Mouse (Mus musculus): ENCODE results near the gene Nek5. TPM values are rescaled to one million over a fixed set of nuclear protein-coding genes. Genes with fewer than 3 reads are reported as not detected.

Nek5 gene
- polyA plus RNA-seq, 1 experiment = not detected

GRCm38 (mm10) chr8:22061126-22061525 lies 63.7 kb downstream of the Nek5 start:
- Histone ChIP-seq H3K36me3 (ENCODE audit: control insufficient read depth, insufficient read depth) (peaks cover 26% of the 10 kb centered on the region), H3K4me2 (ENCODE audit: low read depth) (peak overlapping the region; percentile 78), H3ac (ENCODE audit: control insufficient read depth, insufficient read length) (peak overlapping the region; percentile 68), H3K4me3 (peak overlapping the region; percentile 59), H3K27me3 (ENCODE audit: control insufficient read depth, insufficient read depth, insufficient read length) (peaks cover 20% of the 10 kb centered on the region), H3K79me2 (ENCODE audit: control insufficient read depth, insufficient read depth) (peaks cover 22% of the 10 kb centered on the region)
- TF ChIP-seq TCF3 (IDR thresholded peaks at IDR 0.05; ENCODE audit: insufficient read length, low read depth) (no peak), USF1 (IDR thresholded peaks at IDR 0.05; ENCODE audit: low read depth) (no peak), MYOD1 (IDR thresholded peaks at IDR 0.05; ENCODE audit: control insufficient read depth in 1 of 3, insufficient read length in 2 of 3, low read depth in 2 of 3) (no peak), MAX (IDR thresholded peaks at IDR 0.05; ENCODE audit: low read depth) (no peak), E2F4 (IDR thresholded peaks at IDR 0.05; ENCODE audit: insufficient read depth) (no peak), TCF12 (IDR thresholded peaks at IDR 0.05; ENCODE audit: insufficient read depth, poor library complexity, severe bottlenecking) (no peak), REST (IDR thresholded peaks at IDR 0.05; ENCODE audit: insufficient read depth, insufficient read length) (no peak), SRF (IDR thresholded peaks at IDR 0.05; ENCODE audit: control insufficient read depth, insufficient read length, low read depth) (no peak), POLR2AphosphoS2 (IDR thresholded peaks at IDR 0.05; ENCODE audit: insufficient read length, low read depth) (no peak), MYOG (IDR thresholded peaks at IDR 0.05; ENCODE audit: control insufficient read depth in 1 of 3, insufficient read depth in 1 of 3, insufficient read length in 2 of 3, low read depth in 2 of 3) (no peak)

- Histone ChIP-seq H3K4me3 (peak within 1 kb of the TSS; percentile 59), H3K36me3 (ENCODE audit: control insufficient read depth, insufficient read depth) (peaks cover 20% of the 10 kb centered on the region), H3K27me3 (ENCODE audit: control insufficient read depth, insufficient read depth, insufficient read length) (peaks cover 20% of the 10 kb centered on the region), H3ac (ENCODE audit: control insufficient read depth, insufficient read length) (peak within 1 kb of the TSS; percentile 68), H3K79me2 (ENCODE audit: control insufficient read depth, insufficient read depth) (peaks cover 22% of the 10 kb centered on the region), H3K4me2 (ENCODE audit: low read depth) (peak within 1 kb of the TSS; percentile 81)
- TF ChIP-seq E2F4 (IDR thresholded peaks at IDR 0.05; ENCODE audit: insufficient read depth) = no peak
- TF ChIP-seq POLR2A (IDR thresholded peaks at IDR 0.05; ENCODE audit: insufficient read length, low read depth) = peak; percentile 99
- peak in 1 of 3 experiments; percentile 12 for TF ChIP-seq MYOG (IDR thresholded peaks at IDR 0.05; ENCODE audit: control insufficient read depth in 1 of 3, insufficient read depth in 1 of 3, insufficient read length in 2 of 3, low read depth in 2 of 3)
- TF ChIP-seq REST (IDR thresholded peaks at IDR 0.05; ENCODE audit: insufficient read depth, insufficient read length) = peak; percentile 48
- no peak for TF ChIP-seq TCF12 (IDR thresholded peaks at IDR 0.05; ENCODE audit: insufficient read depth, poor library complexity, severe bottlenecking)
- TF ChIP-seq CEBPB (IDR thresholded peaks at IDR 0.05; ENCODE audit: insufficient read depth, poor library complexity, severe bottlenecking) = peak; percentile 65; the same call in 1 of the 2 replicates
- no peak for TF ChIP-seq TCF3 (IDR thresholded peaks at IDR 0.05; ENCODE audit: insufficient read length, low read depth)
- no peak for TF ChIP-seq USF1 (IDR thresholded peaks at IDR 0.05; ENCODE audit: low read depth)
- TF ChIP-seq MAX (IDR thresholded peaks at IDR 0.05; ENCODE audit: low read depth) = no peak
- peak; percentile 98 for TF ChIP-seq POLR2AphosphoS2 (IDR thresholded peaks at IDR 0.05; ENCODE audit: insufficient read length, low read depth)
- no peak for TF ChIP-seq MYOD1 (IDR thresholded peaks at IDR 0.05; ENCODE audit: control insufficient read depth in 1 of 3, insufficient read length in 2 of 3, low read depth in 2 of 3)
- TF ChIP-seq SRF (IDR thresholded peaks at IDR 0.05; ENCODE audit: control insufficient read depth, insufficient read length, low read depth) = peak; percentile 27
These were observed 64.4 kb downstream of the Nek5 start, which contains the start of gene Alg11 for GRCm38 (mm10) chr8:22060446-22060889. Alg11 (plus strand) TSS chr8:22060721.

- Histone ChIP-seq H3K27me3 (ENCODE audit: control insufficient read depth, insufficient read depth, insufficient read length) (peaks cover 20% of the 10 kb centered on the region), H3K79me2 (ENCODE audit: control insufficient read depth, insufficient read depth) (peaks cover 22% of the 10 kb centered on the region), H3K36me3 (ENCODE audit: control insufficient read depth, insufficient read depth) (peaks cover 14% of the 10 kb centered on the region), H3K4me3 (peak within 1 kb of the TSS; percentile 59), H3K4me2 (ENCODE audit: low read depth) (peak within 1 kb of the TSS; percentile 81), H3ac (ENCODE audit: control insufficient read depth, insufficient read length) (peak within 1 kb of the TSS; percentile 68)
- TF ChIP-seq MYOD1 (IDR thresholded peaks at IDR 0.05; ENCODE audit: control insufficient read depth in 1 of 3, insufficient read length in 2 of 3, low read depth in 2 of 3) (no peak), MAX (IDR thresholded peaks at IDR 0.05; ENCODE audit: low read depth) (no peak), POLR2A (IDR thresholded peaks at IDR 0.05; ENCODE audit: insufficient read length, low read depth) (no peak), E2F4 (IDR thresholded peaks at IDR 0.05; ENCODE audit: insufficient read depth) (no peak), POLR2AphosphoS2 (IDR thresholded peaks at IDR 0.05; ENCODE audit: insufficient read length, low read depth) (no peak), SRF (IDR thresholded peaks at IDR 0.05; ENCODE audit: control insufficient read depth, insufficient read length, low read depth) (no peak), REST (IDR thresholded peaks at IDR 0.05; ENCODE audit: insufficient read depth, insufficient read length) (no peak), CEBPB (IDR thresholded peaks at IDR 0.05; ENCODE audit: insufficient read depth, poor library complexity, severe bottlenecking) (no peak), MYOG (IDR thresholded peaks at IDR 0.05; ENCODE audit: control insufficient read depth in 1 of 3, insufficient read depth in 1 of 3, insufficient read length in 2 of 3, low read depth in 2 of 3) (no peak), TCF12 (IDR thresholded peaks at IDR 0.05; ENCODE audit: insufficient read depth, poor library complexity, severe bottlenecking) (no peak), USF1 (IDR thresholded peaks at IDR 0.05; ENCODE audit: low read depth) (no peak), TCF3 (IDR thresholded peaks at IDR 0.05; ENCODE audit: insufficient read length, low read depth) (no peak)
These were observed 64.9 kb downstream of the Nek5 start, which contains the start of gene Atp7b for GRCm38 (mm10) chr8:22059821-22060445. Atp7b (minus strand) TSS chr8:22060305.

- peak overlapping the region; percentile 59 for H3K4me3 ChIP-seq
- peaks cover 10% of the 10 kb centered on the region for H3K36me3 ChIP-seq (ENCODE audit: control insufficient read depth, insufficient read depth)
- no peak overlapping the region for H3ac ChIP-seq (ENCODE audit: control insufficient read depth, insufficient read length)
- TF ChIP-seq POLR2AphosphoS2 (IDR thresholded peaks at IDR 0.05; ENCODE audit: insufficient read length, low read depth) (no peak), REST (IDR thresholded peaks at IDR 0.05; ENCODE audit: insufficient read depth, insufficient read length) (no peak), SRF (IDR thresholded peaks at IDR 0.05; ENCODE audit: control insufficient read depth, insufficient read length, low read depth) (no peak), USF1 (IDR thresholded peaks at IDR 0.05; ENCODE audit: low read depth) (no peak), CEBPB (IDR thresholded peaks at IDR 0.05; ENCODE audit: insufficient read depth, poor library complexity, severe bottlenecking) (no peak), TCF3 (IDR thresholded peaks at IDR 0.05; ENCODE audit: insufficient read length, low read depth) (no peak), MYOD1 (IDR thresholded peaks at IDR 0.05; ENCODE audit: control insufficient read depth in 1 of 3, insufficient read length in 2 of 3, low read depth in 2 of 3) (no peak), POLR2A (IDR thresholded peaks at IDR 0.05; ENCODE audit: insufficient read length, low read depth) (no peak), MYOG (IDR thresholded peaks at IDR 0.05; ENCODE audit: control insufficient read depth in 1 of 3, insufficient read depth in 1 of 3, insufficient read length in 2 of 3, low read depth in 2 of 3) (no peak), MAX (IDR thresholded peaks at IDR 0.05; ENCODE audit: low read depth) (no peak), E2F4 (IDR thresholded peaks at IDR 0.05; ENCODE audit: insufficient read depth) (no peak), TCF12 (IDR thresholded peaks at IDR 0.05; ENCODE audit: insufficient read depth, poor library complexity, severe bottlenecking) (no peak)
- H3K4me2 ChIP-seq (ENCODE audit: low read depth) = peak overlapping the region; percentile 81
- peaks cover 22% of the 10 kb centered on the region for H3K79me2 ChIP-seq (ENCODE audit: control insufficient read depth, insufficient read depth)
- peaks cover 20% of the 10 kb centered on the region for H3K27me3 ChIP-seq (ENCODE audit: control insufficient read depth, insufficient read depth, insufficient read length)
These were observed 65.6 kb downstream of the Nek5 start for GRCm38 (mm10) chr8:22059153-22059738.

Measured in myocyte (in vitro differentiated cells).